Mouse (Mus musculus) testis, adult 2 months (tissue): ENCODE measurements around the gene Muc3. TPM values are rescaled to one million over a fixed set of nuclear protein-coding genes. Genes with fewer than 3 reads are reported as not detected.
"Not testable (repeated sequence)": the region's sequence is repeated elsewhere in the genome, so short reads cannot be mapped to it uniquely, and the experiment has no call there.

Experiments used
- H3K27ac ChIP-seq: fragments of 200-500 bp; 2 replicates; pipeline ENCODE4 v1.5.1; 2012; ENCODE audit warnings: low read depth, low read length; ENCODE audit not compliant: control insufficient read depth, insufficient read depth
- H3K27me3 ChIP-seq: fragments of 200-500 bp; 2 replicates; pipeline ENCODE4 v1.6.1; 2012; ENCODE audit warnings: mild to moderate bottlenecking, low read length, moderate library complexity; ENCODE audit not compliant: control insufficient read depth, insufficient read depth
- H3K36me3 ChIP-seq: fragments of 200-500 bp; 2 replicates; pipeline ENCODE4 v1.6.1; 2012; ENCODE audit warnings: mild to moderate bottlenecking, low read length; ENCODE audit not compliant: control insufficient read depth, insufficient read depth
- H3K4me1 ChIP-seq: fragments of 200-500 bp; 2 replicates; pipeline ENCODE4 v1.6.1; 2012; ENCODE audit warnings: low read length; ENCODE audit not compliant: control insufficient read depth, insufficient read depth
- H3K4me3 ChIP-seq: fragments of 200-500 bp; 2 replicates; pipeline ENCODE4 v1.5.1; 2012; ENCODE audit warnings: low read depth, mild to moderate bottlenecking, low read length, moderate library complexity, mixed read lengths; ENCODE audit not compliant: control insufficient read depth
- CTCF ChIP-seq: fragments of 200-500 bp; IDR thresholded peaks from 2 replicates; pipeline ENCODE4 v1.5.1; 2012; ENCODE audit warnings: low read depth, mild to moderate bottlenecking, inconsistent platforms, low read length, moderate library complexity; ENCODE audit not compliant: control insufficient read depth, insufficient read depth, insufficient replicate concordance
- POLR2A ChIP-seq: fragments of 200-500 bp; IDR thresholded peaks from 2 replicates; pipeline ENCODE4 v1.6.1; 2012; ENCODE audit warnings: low read depth, mild to moderate bottlenecking, inconsistent platforms, low read length, moderate library complexity; ENCODE audit not compliant: control insufficient read depth
- polyA plus RNA-seq: library from polyadenylated mRNA; depleted of rRNA; stranded (reverse); fragments of >200 nt; gene quantifications from 2 replicates; pipeline ENCODE4 v1.2.3, GENCODE M21; 2012; rRNA removed

The Muc3 gene
- 24.7 and 26.0 TPM in 2 replicates for polyA plus RNA-seq

DNA sequence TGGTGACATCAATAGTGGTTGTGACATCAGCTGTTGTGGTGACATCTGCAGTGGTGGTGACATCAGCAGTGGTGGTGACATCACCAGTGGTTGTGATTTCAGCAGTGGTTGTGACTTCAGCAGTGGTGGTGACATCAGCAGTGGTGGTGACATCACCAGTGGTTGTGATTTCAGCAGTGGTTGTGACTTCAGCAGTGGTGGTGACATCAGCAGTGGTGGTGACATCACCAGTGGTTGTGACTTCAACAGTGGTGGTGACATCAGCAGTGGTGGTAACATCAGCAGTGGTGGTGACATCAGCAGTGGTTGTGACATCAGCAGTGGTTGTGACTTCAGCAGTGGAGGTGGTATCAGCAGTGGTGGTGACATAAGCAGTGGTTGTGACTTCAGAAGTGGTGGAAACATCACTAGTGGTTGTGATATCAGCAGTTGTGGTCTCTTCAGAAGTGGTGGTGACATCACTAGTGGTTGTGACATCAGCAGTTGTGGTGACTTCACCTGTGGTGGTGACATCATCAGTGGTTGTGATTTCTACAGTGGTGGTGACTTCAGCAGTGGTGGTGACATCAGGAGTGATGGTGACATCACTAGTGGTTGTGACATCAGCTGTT, at the start of gene Muc3:
Gene Muc3 (minus strand): TSS at position 51 of the 611 bp plus-strand sequence.
- not testable (repeated sequence) for H3K4me3 ChIP-seq, H3K36me3 ChIP-seq, H3K4me1 ChIP-seq, H3K27ac ChIP-seq, H3K27me3 ChIP-seq

GRCm38 (mm10) chr5:137194488-137195120, 45.5 kb upstream of the Muc3 start:
- TF ChIP-seq POLR2A (no peak), CTCF (no peak)
- Histone ChIP-seq H3K36me3 (no peaks in the 10 kb centered on the region), H3K27ac (no peak overlapping the region), H3K4me3 (no peak overlapping the region), H3K27me3 (no peaks in the 10 kb centered on the region), H3K4me1 (peaks cover 2% of the 10 kb centered on the region; the same call in 1 of the 2 replicates)

DNA sequence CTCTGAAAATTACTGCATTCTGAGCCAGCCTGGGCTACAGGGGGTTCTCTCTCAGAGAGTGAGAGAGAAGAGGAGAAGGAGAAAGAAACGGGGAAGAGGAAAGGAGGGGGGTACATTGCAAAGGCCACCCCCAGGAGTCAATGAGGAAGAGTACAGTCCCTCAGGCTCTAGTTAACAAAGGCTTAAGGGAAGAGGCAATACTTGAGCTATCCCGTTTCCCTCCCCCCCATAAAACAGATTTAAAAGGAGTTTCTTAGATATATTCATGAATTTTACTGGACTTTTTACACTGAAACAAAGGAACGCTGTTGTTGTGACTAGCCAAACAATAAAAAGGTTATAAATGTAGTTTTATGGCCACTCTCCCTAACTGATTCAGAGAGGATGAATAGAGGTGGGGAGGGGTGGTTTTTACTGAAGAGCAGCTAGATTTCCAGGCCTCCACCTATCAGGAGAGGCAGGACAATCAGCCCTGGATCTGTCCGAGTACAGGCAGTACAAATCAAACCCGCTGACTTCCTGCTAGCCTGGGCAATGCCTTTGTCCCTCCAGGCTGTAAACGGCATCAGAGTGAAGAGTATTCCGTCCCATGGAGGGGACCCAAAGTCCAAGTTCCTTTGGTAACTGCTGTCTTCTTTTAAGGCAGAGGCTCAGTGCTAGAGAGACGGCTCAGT, 44.3 kb upstream of the Muc3 start:
- Histone ChIP-seq H3K27ac (no peak overlapping the region), H3K4me3 (no peak overlapping the region), H3K4me1 (peaks cover 2% of the 10 kb centered on the region; the same call in 1 of the 2 replicates), H3K27me3 (no peaks in the 10 kb centered on the region), H3K36me3 (no peaks in the 10 kb centered on the region)
- TF ChIP-seq CTCF = no peak
- TF ChIP-seq POLR2A = no peak

- no peaks in the 10 kb centered on the region for H3K36me3 ChIP-seq
- H3K27ac ChIP-seq = no peak overlapping the region
- H3K4me3 ChIP-seq = peak overlapping the region; percentile 63
- no peaks in the 10 kb centered on the region for H3K27me3 ChIP-seq
- TF ChIP-seq POLR2A (no peak), CTCF (no peak)
- peaks cover 2% of the 10 kb centered on the region; the same call in 1 of the 2 replicates for H3K4me1 ChIP-seq
These were observed 40.2 kb upstream of the Muc3 start for GRCm38 (mm10) chr5:137189326-137189725.

- TF ChIP-seq CTCF (no peak), POLR2A (no peak)
- Histone ChIP-seq H3K4me3 (no peak overlapping the region), H3K27me3 (no peaks in the 10 kb centered on the region), H3K27ac (no peak overlapping the region), H3K4me1 (no peaks in the 10 kb centered on the region), H3K36me3 (no peaks in the 10 kb centered on the region)
These were observed 36.2 kb upstream of the Muc3 start for GRCm38 (mm10) chr5:137185362-137185761.

DNA sequence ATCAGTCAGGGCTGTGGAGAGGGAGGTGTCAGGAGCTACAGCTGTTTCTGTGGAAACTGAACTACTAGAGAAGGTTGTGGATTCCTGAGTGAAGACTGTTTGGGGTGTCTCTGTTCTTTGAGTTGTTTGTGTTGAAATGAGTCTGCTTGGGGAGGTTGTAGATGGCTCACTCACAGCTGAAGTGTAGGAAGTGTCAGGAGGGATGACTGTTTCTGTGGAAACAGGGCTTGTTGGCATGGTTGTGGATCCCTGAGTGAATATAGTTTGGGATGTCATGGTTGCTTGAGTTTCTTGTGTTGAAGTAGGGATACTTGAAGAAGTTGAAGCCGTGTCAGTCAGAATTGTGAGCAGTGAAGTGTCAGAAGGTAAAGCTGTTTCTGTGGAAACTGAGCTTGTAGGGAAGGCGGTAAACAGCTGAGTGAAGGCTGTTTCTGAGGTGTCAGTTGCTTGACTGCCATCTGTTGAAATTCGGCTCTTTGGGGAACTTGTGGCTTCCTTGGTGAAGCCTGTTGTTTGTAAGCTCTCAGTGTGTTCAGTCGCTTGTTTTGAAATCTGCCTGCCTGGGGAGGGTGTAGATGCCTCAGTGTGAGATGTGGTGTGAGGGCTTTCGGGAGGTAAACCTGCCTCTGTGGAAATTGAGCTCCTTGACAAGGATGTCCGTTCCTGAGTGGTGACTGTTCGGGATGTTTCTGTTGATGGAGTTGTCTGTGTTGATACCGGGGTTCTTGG, 30.7 kb upstream of the Muc3 start:
- Histone ChIP-seq H3K4me1 (no peaks in the 10 kb centered on the region), H3K27me3 (no peaks in the 10 kb centered on the region), H3K27ac (no peak overlapping the region), H3K4me3 (no peak overlapping the region), H3K36me3 (no peaks in the 10 kb centered on the region)
- no peak for TF ChIP-seq CTCF
- TF ChIP-seq POLR2A = no peak

GRCm38 (mm10) chr5:137173967-137174366, 24.8 kb upstream of the Muc3 start:
- H3K27me3 ChIP-seq = no peaks in the 10 kb centered on the region
- TF ChIP-seq POLR2A = no peak
- H3K4me3 ChIP-seq = no peak overlapping the region
- H3K36me3 ChIP-seq = no peaks in the 10 kb centered on the region
- H3K4me1 ChIP-seq = 0 out of 2 replicates have a peak, but pooled peaks cover 3% of the 10 kb centered on the region
- H3K27ac ChIP-seq = no peak overlapping the region
